ENCODE assay signal across 22 mouse cellular contexts in the genomic region with DNA sequence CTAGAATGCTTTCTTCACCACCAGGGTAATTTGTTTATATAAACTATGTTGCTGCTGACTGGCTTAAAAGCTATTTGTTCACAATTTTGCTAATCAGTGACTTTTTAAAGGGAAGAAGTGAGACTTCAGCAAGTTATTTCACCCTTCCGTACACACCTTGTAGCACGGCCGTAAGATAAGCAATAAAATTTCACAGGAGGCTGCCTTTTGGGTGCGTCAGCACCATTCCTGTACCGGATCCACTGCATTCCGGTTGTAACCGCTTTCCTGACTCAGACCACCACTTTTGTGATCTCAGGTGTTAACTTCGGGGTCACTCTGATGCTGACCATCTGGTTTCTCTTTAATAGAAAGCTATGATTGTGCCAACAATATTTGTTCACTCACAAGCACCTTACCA.
"Had no signal": no experiment of that assay in that cellular context is flagged by ENCODE, and none has a peak within 500 bp of the region (broad histone marks: within the 10 kb centered on the region; RNA-seq: fewer than 3 reads in every experiment).

No protein-coding gene starts in this region.

- DNase-seq: kidney, postnatal 36 days; layer of hippocampus, postnatal 36 days; left cerebral cortex, postnatal 4 days; liver, postnatal 0 days; lung, embryonic 14.5 days; right cerebral cortex, postnatal 25 days; spleen, adult 18-20 months; thymus, adult 18-20 months; thymus, postnatal 36 days had no signal

- H3K9ac ChIP-seq: limb, embryonic 12.5 days; limb, embryonic 15.5 days; liver, embryonic 14.5 days; liver, postnatal 0 days; lung, embryonic 14.5 days; midbrain, embryonic 12.5 days; midbrain, embryonic 15.5 days; neural tube, embryonic 12.5 days; neural tube, embryonic 15.5 days; stomach, embryonic 15.5 days had no signal

- H3K27ac ChIP-seq: left cerebral cortex, adult 2 months; limb, embryonic 12.5 days; limb, embryonic 15.5 days; liver, embryonic 14.5 days; macrophage; midbrain, embryonic 12.5 days; midbrain, embryonic 15.5 days; neural tube, embryonic 12.5 days; neural tube, embryonic 15.5 days; stomach, embryonic 15.5 days had no signal

- H3K27me3 ChIP-seq: limb, embryonic 15.5 days; midbrain, embryonic 12.5 days; midbrain, embryonic 15.5 days; neural tube, embryonic 12.5 days; neural tube, embryonic 15.5 days; stomach, embryonic 15.5 days had no signal

- H3K4me3 ChIP-seq: left cerebral cortex, adult 2 months; limb, embryonic 12.5 days; limb, embryonic 15.5 days; midbrain, embryonic 12.5 days; midbrain, embryonic 15.5 days; neural tube, embryonic 12.5 days; neural tube, embryonic 15.5 days; stomach, embryonic 15.5 days had no signal

- H3K4me2 ChIP-seq: limb, embryonic 12.5 days; limb, embryonic 15.5 days; liver, embryonic 11.5 days; lung, embryonic 14.5 days; midbrain, embryonic 12.5 days; midbrain, embryonic 15.5 days; neural tube, embryonic 12.5 days; neural tube, embryonic 15.5 days; stomach, embryonic 15.5 days had no signal

- H3K36me3 ChIP-seq: limb, embryonic 12.5 days; limb, embryonic 15.5 days; midbrain, embryonic 12.5 days; midbrain, embryonic 15.5 days; neural tube, embryonic 12.5 days; neural tube, embryonic 15.5 days; stomach, embryonic 15.5 days had no signal

- H3K9me3 ChIP-seq: limb, embryonic 12.5 days; limb, embryonic 15.5 days; midbrain, embryonic 12.5 days; midbrain, embryonic 15.5 days; neural tube, embryonic 12.5 days; neural tube, embryonic 15.5 days; stomach, embryonic 15.5 days had no signal

- H3K4me1 ChIP-seq: midbrain, embryonic 12.5 days; midbrain, embryonic 15.5 days; neural tube, embryonic 12.5 days; stomach, embryonic 15.5 days had no signal

- ATAC-seq: hindbrain, embryonic 16.5 days; liver, postnatal 0 days; lung, postnatal 0 days; midbrain, embryonic 15.5 days had no signal
